Mouse (Mus musculus): ENCODE results near the gene Imp3. TPM values are rescaled to one million over a fixed set of nuclear protein-coding genes. Genes with fewer than 3 reads are reported as not detected.
"Not testable (repeated sequence)": the region's sequence is repeated elsewhere in the genome, so short reads cannot be mapped to it uniquely, and the experiment has no call there.

Imp3 gene
- total RNA-seq, 1 experiment from 2014 or later, result 89.8 TPM

- ATAC-seq (replicated peaks; ENCODE audit: low read depth, poor library complexity, severe bottlenecking), result no peak
Measured at GRCm38 (mm10) chr9:56918466-56918865, 18.8 kb upstream of the Imp3 start.

DNA sequence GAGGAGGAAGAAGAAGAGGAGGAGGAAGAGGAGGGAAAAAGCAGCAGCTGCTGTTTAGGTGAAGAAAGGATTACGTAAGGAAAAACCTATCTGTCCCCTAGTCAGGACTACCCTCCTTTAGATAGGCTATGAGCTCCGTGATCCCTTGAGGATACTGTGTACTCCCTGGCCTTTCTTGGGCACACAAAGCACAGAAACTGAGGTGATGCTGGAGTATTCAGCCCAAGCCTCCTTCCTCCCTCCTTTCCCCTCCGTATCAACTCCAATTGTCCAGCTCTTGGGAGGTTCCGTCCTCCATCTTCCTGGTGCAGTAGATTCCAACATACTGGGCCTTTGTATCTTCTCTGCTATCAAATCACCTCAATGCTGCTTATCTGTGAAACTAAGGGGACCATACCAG lies 14.5 kb upstream of the Imp3 start:
- ATAC-seq (replicated peaks; ENCODE audit: low read depth, poor library complexity, severe bottlenecking), result no peak

- no peak for ATAC-seq (replicated peaks; ENCODE audit: low read depth, poor library complexity, severe bottlenecking)
Measured at GRCm38 (mm10) chr9:56923841-56924650, 13.2 kb upstream of the Imp3 start.

- ATAC-seq (replicated peaks; ENCODE audit: low read depth, poor library complexity, severe bottlenecking), result peak; percentile 6; the same call in 1 of the 2 replicates
Measured at GRCm38 (mm10) chr9:56924651-56925027, 12.6 kb upstream of the Imp3 start.

DNA sequence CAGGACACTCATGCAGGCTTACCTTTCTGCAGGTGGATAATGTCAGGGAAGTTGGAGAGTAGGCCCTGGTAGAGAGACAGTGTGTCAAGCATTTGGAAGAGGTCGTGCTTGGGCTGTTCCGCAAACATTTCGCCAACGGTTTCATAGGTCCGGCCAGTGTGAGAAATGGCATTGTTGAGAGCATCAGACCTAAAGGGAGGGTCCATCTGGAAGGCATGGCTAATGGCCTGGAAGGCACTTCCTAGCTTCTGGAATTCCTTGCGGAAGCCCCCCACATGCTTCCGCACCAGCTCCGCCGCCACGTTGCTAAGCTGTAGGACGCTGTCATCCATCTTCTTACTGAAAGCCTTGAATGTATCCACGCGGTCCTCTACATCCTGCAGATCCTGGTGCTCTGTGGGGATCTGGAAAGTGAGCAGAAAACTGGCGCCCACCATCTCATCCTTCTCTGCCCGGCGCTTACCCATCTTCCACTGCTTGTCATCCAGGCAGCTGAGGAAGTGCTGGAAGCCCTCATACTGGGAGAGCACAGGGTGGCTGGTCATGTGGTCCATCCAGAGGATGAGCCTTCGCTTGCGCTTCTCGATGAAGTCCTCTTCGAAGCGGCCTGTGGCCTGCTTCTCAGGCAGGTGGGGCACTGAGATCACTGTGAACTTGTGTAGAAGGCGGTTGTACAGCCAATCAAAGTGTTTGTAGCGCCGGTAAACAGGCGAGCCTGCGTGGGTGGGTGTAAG lies 11.8 kb upstream of the Imp3 start:
- no peak for ATAC-seq (replicated peaks; ENCODE audit: low read depth, poor library complexity, severe bottlenecking)

DNA sequence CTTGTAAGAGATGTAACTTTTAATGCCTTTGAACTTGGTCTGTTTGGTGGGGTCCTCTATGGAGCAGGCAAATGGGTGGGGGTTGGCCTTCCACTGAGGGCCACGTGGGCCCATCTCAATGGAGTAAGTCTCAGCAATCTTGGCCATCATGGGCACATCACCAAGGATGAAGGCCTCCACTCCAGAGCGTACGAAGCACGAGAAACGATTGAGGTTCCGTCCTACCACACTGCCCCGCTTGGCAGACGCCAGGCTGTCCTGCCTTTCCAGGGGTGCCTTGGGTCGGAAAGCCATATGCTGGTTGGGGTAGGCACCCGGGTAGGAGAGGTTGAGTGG lies 11.3 kb upstream of the Imp3 start:
- no peak for ATAC-seq (replicated peaks; ENCODE audit: low read depth, poor library complexity, severe bottlenecking)

DNA sequence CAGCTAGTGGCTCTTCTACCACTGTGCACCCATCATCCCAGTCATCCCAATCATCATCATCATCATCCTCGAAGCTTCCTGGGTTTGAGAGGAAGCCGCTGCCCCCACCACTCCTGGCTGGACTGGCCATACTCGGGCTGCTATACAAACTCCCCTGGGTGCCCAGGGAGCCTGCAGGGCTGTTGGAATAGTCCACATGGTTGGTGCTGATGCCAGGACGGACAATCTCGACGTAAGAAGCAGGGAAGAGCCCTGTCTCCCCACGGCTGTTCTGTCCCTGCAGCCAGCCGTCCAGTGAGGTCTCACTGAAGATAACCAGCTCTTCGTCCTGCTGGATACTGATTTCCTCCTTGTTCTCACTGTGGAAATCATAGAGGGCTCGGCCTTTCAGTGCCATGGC lies 10.9 kb upstream of the Imp3 start:
- no peak for ATAC-seq (replicated peaks; ENCODE audit: low read depth, poor library complexity, severe bottlenecking)

DNA sequence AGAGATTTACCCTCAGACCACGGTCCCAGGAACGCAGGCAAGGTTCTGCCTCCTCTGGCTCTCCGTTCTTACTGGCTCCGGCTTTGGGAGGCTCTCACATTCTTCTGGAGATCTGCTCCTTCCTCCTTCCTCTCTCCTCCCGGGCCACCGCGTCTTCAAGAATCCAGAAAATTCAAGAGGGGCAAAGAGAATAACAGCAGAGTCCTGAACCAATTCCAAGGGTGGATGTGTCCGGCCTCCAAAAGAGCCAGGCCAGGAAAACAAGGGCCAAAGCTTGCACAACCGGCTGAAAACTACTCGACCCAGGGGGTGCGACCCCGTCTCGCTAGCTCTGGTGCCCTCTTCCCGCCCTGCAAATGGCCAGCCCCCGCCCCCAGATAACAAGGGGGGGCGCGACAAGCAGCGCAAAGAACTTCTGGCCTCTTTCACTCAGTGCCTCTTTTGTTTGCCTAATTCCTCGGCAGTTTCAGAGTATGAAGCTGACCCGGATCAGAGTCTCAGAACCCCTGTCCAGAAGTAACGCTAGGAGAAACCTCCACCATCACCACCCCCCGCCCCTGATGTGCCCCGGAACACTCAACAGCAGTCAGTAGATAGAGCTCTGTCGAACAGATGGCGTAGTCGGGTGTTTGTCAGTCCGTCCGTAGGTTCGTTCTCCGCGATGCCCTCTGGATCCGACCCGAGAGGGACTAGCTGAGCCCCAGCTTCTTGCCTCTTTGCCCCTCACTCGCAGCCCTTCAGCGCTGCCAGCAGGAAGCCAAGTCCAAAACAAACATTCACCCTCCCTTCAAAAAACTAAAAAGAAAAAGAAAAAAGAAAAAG lies 9.9 kb upstream of the Imp3 start:
- 0 out of 2 replicates have a peak, but pooled peaks have one; percentile 10 for ATAC-seq (replicated peaks; ENCODE audit: low read depth, poor library complexity, severe bottlenecking)

DNA sequence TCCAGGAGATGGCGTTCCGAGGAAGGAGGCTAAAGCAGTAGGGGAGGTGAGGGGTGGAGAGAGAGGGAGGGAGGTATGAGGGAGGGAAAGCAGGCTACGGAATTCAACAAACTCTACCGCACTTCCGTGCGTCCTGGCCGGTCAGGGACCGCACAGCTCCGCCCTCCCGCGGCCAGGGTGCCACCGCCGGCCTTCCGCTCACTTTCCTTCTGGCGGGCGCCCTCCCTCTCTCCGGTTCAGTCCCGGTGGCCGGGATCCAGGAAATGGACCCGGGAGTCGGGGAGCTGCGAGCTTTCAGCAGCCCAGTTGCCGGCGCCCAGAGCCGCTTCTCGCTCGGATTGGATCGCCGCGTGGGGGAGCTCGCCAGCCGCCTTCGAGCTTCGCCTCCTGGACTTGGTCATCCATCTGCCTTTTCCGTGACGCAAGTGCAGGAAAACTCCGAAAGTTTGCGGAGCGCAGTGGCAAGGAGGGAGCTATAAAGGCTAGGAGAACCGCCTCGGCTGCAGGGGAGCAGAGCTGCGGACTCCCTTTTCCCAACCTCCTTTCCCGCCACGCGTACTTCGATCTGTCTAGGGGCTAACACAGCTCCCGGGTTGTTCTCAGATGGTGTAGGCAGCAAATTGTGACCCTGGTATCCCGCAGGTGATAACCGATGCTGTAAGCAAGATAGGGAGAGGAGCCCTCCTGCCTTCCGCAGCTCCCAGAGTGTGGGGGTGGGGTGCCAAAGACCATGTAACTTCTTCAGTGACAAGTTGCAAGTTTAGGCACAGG lies 9.0 kb upstream of the Imp3 start, which contains the start of gene Snx33:
TSS of gene Snx33 (minus strand) at position 331 of the 771 bp plus-strand sequence.
- peak; percentile 71 for ATAC-seq (replicated peaks; ENCODE audit: low read depth, poor library complexity, severe bottlenecking)

DNA sequence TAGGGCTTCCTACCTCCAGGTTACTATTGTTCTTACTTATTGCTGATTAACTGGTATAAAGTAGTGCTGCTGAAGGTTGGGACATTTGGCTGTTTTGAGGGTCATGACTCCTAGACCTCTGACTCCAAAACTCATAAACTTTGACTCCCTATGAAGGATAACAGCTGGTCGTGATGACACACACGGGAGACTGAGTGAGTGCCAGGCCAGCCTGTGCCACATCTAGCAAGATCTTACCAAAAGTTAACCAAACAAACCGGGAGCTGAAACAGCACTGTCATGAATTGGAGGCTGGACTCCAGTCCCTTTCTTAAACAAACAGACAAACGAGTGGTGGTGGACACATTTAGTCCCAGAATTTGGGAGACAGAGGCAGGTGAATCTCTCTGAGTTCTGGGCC lies 7.8 kb upstream of the Imp3 start:
- ATAC-seq (replicated peaks; ENCODE audit: low read depth, poor library complexity, severe bottlenecking), result no peak

DNA sequence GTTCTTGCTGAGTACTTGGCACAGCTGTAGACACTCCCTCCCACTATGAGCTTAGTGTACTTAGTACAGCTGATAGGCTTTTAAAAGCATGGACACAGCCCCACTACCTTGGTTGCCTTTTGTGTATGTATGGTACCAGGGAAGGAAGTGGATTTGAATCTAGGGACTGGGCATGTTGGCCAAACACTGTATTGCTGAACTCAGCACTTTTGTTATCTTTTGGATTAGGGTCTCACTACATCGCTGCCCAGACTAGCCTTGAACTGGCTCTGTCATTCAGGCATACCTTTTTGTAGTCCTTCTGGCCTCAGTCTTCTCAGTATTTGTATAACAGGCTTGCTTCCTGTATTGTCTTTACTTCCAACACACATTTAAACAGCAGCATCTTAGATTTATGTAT lies 6.7 kb upstream of the Imp3 start:
- ATAC-seq (replicated peaks; ENCODE audit: low read depth, poor library complexity, severe bottlenecking), result no peak

DNA sequence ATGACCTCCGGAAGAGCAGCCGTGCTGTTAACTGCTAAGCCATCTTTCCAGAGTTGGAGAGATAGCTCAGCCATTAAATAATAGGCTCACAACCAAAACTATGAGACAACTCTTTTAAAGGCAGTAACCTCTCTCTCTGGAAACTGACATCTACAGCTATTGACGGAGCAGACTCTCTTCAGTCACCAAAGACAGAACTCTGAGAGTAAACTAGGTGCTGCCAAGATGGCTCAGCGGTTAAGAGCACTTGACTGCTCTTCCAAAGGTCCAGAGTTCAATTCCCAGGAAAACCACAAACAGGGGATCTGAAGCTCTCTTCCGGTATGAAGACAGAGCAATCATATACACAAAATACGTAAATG lies 433 bp upstream of the Imp3 start:
- no peak for ATAC-seq (replicated peaks; ENCODE audit: low read depth, poor library complexity, severe bottlenecking)

GRCm38 (mm10) chr9:56938374-56938773 lies 1.1 kb downstream of the Imp3 start:
- no peak for ATAC-seq (replicated peaks; ENCODE audit: low read depth, poor library complexity, severe bottlenecking)

DNA sequence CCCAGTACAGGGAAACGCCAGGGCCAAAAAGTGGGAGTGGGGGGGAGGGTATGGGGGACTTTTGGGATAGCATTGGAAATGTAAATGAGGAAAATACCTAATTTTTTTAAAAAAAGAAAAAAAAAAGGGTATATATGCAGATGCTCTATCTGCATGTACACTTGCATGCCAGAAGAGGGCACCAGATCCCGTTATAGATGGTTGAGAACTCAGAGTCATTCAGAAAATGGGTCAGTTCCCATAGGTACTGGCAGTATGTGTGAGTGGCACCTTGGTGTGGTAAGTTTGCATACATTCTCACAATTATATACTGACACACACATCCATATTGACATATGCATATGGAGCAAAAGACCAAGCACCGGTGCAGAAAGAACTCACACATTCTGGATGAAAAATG lies 10.2 kb downstream of the Imp3 start:
- 0 out of 2 replicates have a peak, but pooled peaks have one; percentile 27 for ATAC-seq (replicated peaks; ENCODE audit: low read depth, poor library complexity, severe bottlenecking)

DNA sequence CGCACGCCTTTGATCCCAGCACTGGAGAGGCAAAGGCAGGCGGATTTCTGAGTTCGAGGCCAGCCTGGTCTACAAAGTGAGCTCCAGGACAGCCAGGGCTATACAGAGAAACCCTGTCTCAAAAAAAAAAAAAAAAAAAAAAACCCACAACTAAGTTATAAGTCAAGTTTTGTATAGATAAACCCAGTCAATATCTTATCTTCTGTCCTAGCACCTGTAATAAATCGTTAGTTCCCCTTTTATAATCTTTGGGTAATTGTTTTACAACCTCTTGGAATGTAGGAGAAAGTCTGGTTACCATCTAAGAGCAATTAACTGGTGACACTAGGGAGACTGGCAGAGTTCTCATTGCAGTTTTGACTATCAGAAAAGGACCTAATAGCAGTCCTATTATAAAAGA lies 11.4 kb downstream of the Imp3 start:
- ATAC-seq (replicated peaks; ENCODE audit: low read depth, poor library complexity, severe bottlenecking), result not testable (repeated sequence)

DNA sequence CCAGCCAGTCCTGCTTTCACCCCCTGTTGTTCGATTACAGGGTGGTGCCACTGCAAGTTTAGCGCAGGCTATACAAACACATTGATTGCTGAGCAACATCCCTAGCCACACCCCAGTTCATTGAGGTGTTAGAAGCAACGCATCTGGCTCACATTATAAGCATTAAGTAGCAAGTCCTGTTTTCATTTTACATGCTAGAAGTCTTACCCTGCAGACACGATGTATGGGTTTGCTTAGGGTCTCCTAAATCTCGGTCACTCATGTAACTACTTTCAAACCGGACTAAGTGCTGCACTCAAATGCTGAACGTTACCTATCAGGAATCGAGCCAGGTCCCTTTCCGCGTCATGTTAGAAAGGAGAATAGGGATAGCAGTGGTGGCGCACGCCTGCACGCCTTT lies 12.5 kb downstream of the Imp3 start:
- ATAC-seq (replicated peaks; ENCODE audit: low read depth, poor library complexity, severe bottlenecking), result no peak

DNA sequence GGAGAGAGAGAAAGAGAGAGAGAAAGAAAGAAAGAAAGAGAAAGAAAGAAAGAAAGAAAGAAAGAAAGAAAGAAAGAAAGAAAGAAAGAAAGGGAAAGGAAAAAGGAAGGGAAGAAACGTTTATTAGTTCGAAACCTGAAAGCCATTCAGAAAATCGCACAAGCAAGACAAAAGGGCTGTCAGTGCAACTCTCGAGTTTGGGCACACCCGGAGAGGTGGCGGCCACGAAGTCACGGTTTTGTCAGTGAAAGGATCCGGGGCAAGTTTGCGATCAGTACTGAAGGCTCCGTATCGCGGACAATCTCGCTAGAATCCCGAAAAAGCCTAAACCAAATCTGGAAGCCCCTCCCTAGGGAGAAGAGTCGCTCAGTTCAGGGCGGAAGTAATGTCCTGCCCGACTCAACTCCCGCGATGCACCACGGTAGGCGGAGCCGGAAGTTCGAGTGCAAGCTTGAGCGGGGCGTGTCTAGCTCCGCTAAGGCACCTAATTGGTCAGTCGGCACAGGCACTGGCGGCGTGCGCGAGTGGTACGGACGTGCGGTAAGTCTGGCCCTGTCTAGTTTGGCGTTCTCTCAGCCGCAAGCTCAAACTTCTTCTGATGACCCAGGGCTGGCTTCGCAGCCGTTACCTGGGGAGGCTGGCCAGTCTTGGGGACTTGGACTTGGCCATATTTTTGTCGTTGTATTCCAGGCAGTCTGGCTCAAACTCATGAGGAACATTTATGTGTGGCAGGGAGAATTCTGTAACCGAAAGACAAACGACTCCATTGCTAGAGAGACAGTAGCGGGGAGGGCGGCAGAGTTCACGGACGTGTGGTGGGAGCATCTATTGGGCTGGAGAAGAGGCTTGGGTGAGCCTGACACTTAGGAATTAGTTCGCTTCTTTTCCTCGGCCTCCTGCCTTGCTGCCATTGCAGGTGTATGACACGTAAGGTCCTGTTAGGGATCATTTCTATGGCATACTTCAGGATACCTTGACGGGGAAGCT lies 13.4 kb downstream of the Imp3 start, which contains the start of gene Snupn:
TSS of gene Snupn (plus strand) at position 465 of the 987 bp plus-strand sequence.
- peak; percentile 100 for ATAC-seq (replicated peaks; ENCODE audit: low read depth, poor library complexity, severe bottlenecking)

- ATAC-seq (replicated peaks; ENCODE audit: low read depth, poor library complexity, severe bottlenecking), result no peak
Measured at GRCm38 (mm10) chr9:56953562-56953961, 16.3 kb downstream of the Imp3 start.

Measured in common myeloid progenitor, adult 5-6 weeks (primary cell).